Mouse (Mus musculus): Measurements from ENCODE around the gene Ccpg1. TPM values are rescaled to one million over a fixed set of nuclear protein-coding genes. Genes with fewer than 3 reads are reported as not detected.

The Ccpg1 gene
- polyA plus RNA-seq, 1 experiment: 28.1 TPM

GRCm38 (mm10) chr9:73039222-73039945, 54.2 kb downstream of the Ccpg1 start:
- H3K4me3 ChIP-seq (replicated peaks; ENCODE audit: extremely low read depth, low read depth, low read length): peak overlapping the region; percentile 93
- under 1% methylated on average over 49 of the region's 49 CpGs for WGBS
- DNase-seq: peak; percentile 87
- TF ChIP-seq CTCF (IDR thresholded peaks at IDR 0.05; ENCODE audit: insufficient read depth, low read length) (no peak), POLR2A (IDR thresholded peaks at IDR 0.05; ENCODE audit: borderline replicate concordance, extremely low read depth, low read depth, low read length) (peak; percentile 75; the same call in 1 of the 2 replicates)
- peaks cover 11% of the 10 kb centered on the region for H3K4me1 ChIP-seq (ENCODE audit: control insufficient read depth, insufficient read depth, low read length)

- no peak for DNase-seq
- H3K4me3 ChIP-seq (replicated peaks; ENCODE audit: extremely low read depth, low read depth, low read length): peak within 1 kb of the TSS; percentile 93
- 26% methylated on average over 6 of the region's 6 CpGs for WGBS
- peaks cover 11% of the 10 kb centered on the region for H3K4me1 ChIP-seq (ENCODE audit: control insufficient read depth, insufficient read depth, low read length)
- no peak for TF ChIP-seq POLR2A (IDR thresholded peaks at IDR 0.05; ENCODE audit: borderline replicate concordance, extremely low read depth, low read depth, low read length)
- TF ChIP-seq CTCF (IDR thresholded peaks at IDR 0.05; ENCODE audit: insufficient read depth, low read length): no peak
Observed at GRCm38 (mm10) chr9:73040080-73040479, 54.9 kb downstream of the Ccpg1 start, which contains the start of gene Pigb. Gene Pigb (minus strand): TSS chr9:73040378.

GRCm38 (mm10) chr9:73044146-73045079, 59.2 kb downstream of the Ccpg1 start, which contains the start of gene Rab27a:
Gene Rab27a (plus strand): TSS chr9:73044854.
- DNase-seq: peak; percentile 79

GRCm38 (mm10) chr9:73045204-73045603, 60.0 kb downstream of the Ccpg1 start:
- 3% methylated on average over 7 of the region's 7 CpGs for WGBS
- DNase-seq: no peak
- TF ChIP-seq CTCF (IDR thresholded peaks at IDR 0.05; ENCODE audit: insufficient read depth, low read length) (no peak), POLR2A (IDR thresholded peaks at IDR 0.05; ENCODE audit: borderline replicate concordance, extremely low read depth, low read depth, low read length) (no peak)

More at GRCm38 (mm10) chr9:73044146-73045079, 59.2 kb downstream of the Ccpg1 start, which contains the start of gene Rab27a:
- WGBS: under 1% methylated on average over 41 of the region's 41 CpGs
- peak; percentile 95 for TF ChIP-seq CTCF (IDR thresholded peaks at IDR 0.05; ENCODE audit: insufficient read depth, low read length)
- peak; percentile 77; the same call in 1 of the 2 replicates for TF ChIP-seq POLR2A (IDR thresholded peaks at IDR 0.05; ENCODE audit: borderline replicate concordance, extremely low read depth, low read depth, low read length)
- Histone ChIP-seq H3K4me1 (ENCODE audit: control insufficient read depth, insufficient read depth, low read length) (peaks cover 15% of the 10 kb centered on the region), H3K4me3 (replicated peaks; ENCODE audit: extremely low read depth, low read depth, low read length) (peak within 1 kb of the TSS; percentile 80)

GRCm38 (mm10) chr9:73045711-73046110, 60.5 kb downstream of the Ccpg1 start:
- no peak for TF ChIP-seq POLR2A (IDR thresholded peaks at IDR 0.05; ENCODE audit: borderline replicate concordance, extremely low read depth, low read depth, low read length)
- no peak for TF ChIP-seq CTCF (IDR thresholded peaks at IDR 0.05; ENCODE audit: insufficient read depth, low read length)
- no peak for DNase-seq
- WGBS: 50% methylated on average over 10 of the region's 10 CpGs
- Histone ChIP-seq H3K4me3 (replicated peaks; ENCODE audit: extremely low read depth, low read depth, low read length) (peak overlapping the region; percentile 80), H3K4me1 (ENCODE audit: control insufficient read depth, insufficient read depth, low read length) (peaks cover 19% of the 10 kb centered on the region)

More at GRCm38 (mm10) chr9:73045204-73045603, 60.0 kb downstream of the Ccpg1 start:
- Histone ChIP-seq H3K4me3 (replicated peaks; ENCODE audit: extremely low read depth, low read depth, low read length) (peak overlapping the region; percentile 80), H3K4me1 (ENCODE audit: control insufficient read depth, insufficient read depth, low read length) (peaks cover 19% of the 10 kb centered on the region)

- Histone ChIP-seq H3K4me1 (ENCODE audit: control insufficient read depth, insufficient read depth, low read length) (peaks cover 22% of the 10 kb centered on the region), H3K4me3 (replicated peaks; ENCODE audit: extremely low read depth, low read depth, low read length) (no peak overlapping the region)
- TF ChIP-seq CTCF (IDR thresholded peaks at IDR 0.05; ENCODE audit: insufficient read depth, low read length) (no peak), POLR2A (IDR thresholded peaks at IDR 0.05; ENCODE audit: borderline replicate concordance, extremely low read depth, low read depth, low read length) (no peak)
- 83% methylated on average over 2 of the region's 2 CpGs for WGBS
- no peak for DNase-seq
Observed at GRCm38 (mm10) chr9:73047906-73048305, 62.7 kb downstream of the Ccpg1 start.

GRCm38 (mm10) chr9:73048927-73049326, 63.7 kb downstream of the Ccpg1 start:
- no peak overlapping the region for H3K4me3 ChIP-seq (replicated peaks; ENCODE audit: extremely low read depth, low read depth, low read length)
- TF ChIP-seq CTCF (IDR thresholded peaks at IDR 0.05; ENCODE audit: insufficient read depth, low read length): no peak
- no peak for TF ChIP-seq POLR2A (IDR thresholded peaks at IDR 0.05; ENCODE audit: borderline replicate concordance, extremely low read depth, low read depth, low read length)
- DNase-seq: no peak
- WGBS: 25% methylated on average over 4 of the region's 4 CpGs
- peaks cover 22% of the 10 kb centered on the region for H3K4me1 ChIP-seq (ENCODE audit: control insufficient read depth, insufficient read depth, low read length)

GRCm38 (mm10) chr9:73049833-73050232, 64.6 kb downstream of the Ccpg1 start:
- 27% methylated on average over 5 of the region's 5 CpGs for WGBS
- TF ChIP-seq POLR2A (IDR thresholded peaks at IDR 0.05; ENCODE audit: borderline replicate concordance, extremely low read depth, low read depth, low read length): no peak
- TF ChIP-seq CTCF (IDR thresholded peaks at IDR 0.05; ENCODE audit: insufficient read depth, low read length): no peak
- H3K4me3 ChIP-seq (replicated peaks; ENCODE audit: extremely low read depth, low read depth, low read length): no peak overlapping the region
- H3K4me1 ChIP-seq (ENCODE audit: control insufficient read depth, insufficient read depth, low read length): peaks cover 24% of the 10 kb centered on the region
- DNase-seq: no peak

GRCm38 (mm10) chr9:73050606-73051005, 65.4 kb downstream of the Ccpg1 start:
- TF ChIP-seq CTCF (IDR thresholded peaks at IDR 0.05; ENCODE audit: insufficient read depth, low read length) (no peak), POLR2A (IDR thresholded peaks at IDR 0.05; ENCODE audit: borderline replicate concordance, extremely low read depth, low read depth, low read length) (no peak)
- 39% methylated on average over 8 of the region's 8 CpGs for WGBS
- no peak for DNase-seq
- no peak overlapping the region for H3K4me3 ChIP-seq (replicated peaks; ENCODE audit: extremely low read depth, low read depth, low read length)
- peaks cover 31% of the 10 kb centered on the region for H3K4me1 ChIP-seq (ENCODE audit: control insufficient read depth, insufficient read depth, low read length)
